Mouse (Mus musculus): ENCODE data around the gene Zfp706. TPM values are rescaled to one million over a fixed set of nuclear protein-coding genes. Genes with fewer than 3 reads are reported as not detected.
A peak's percentile ranks its signal among the peaks of the same experiment; 100 is the strongest.

Gene Zfp706
- polyA plus RNA-seq, 1 experiment: 245 TPM

DNA sequence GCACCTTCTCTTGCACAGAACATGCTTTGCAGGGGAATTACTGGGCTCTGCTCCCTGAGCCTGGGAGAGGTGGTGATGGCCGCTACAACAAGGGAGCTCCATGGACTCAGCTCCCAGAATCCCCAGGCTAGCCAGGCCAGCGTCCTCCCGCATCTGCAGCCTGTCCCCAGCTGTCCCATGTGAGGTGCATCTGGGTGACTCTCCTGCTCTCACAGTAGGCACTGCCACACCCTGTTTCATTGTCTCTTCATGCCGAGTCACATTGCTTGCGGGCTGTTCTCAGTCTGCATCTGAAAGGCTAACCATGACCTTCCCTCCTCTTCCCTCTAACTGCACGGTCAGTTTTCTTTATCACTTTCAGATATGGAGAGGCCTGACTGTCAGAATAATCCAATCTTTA is 34.3 kb downstream of the Zfp706 start:
- Histone ChIP-seq H3K27me3 (ENCODE audit: control insufficient read depth, insufficient read depth, low read length, poor library complexity, severe bottlenecking) (no peaks in the 10 kb centered on the region), H3K4me3 (ENCODE audit: low read depth, low read length) (no peak overlapping the region), H3K9me3 (replicated peaks; ENCODE audit: control insufficient read depth, insufficient read depth, low read length, poor library complexity, severe bottlenecking) (no peaks in the 10 kb centered on the region), H3K4me1 (ENCODE audit: control insufficient read depth, insufficient read depth, low read length) (peaks cover 7% of the 10 kb centered on the region), H3K9ac (ENCODE audit: low read depth, poor library complexity, severe bottlenecking) (no peak overlapping the region), H3K27ac (ENCODE audit: insufficient read depth, low read length) (no peak overlapping the region), H3K36me3 (ENCODE audit: control insufficient read depth, insufficient read depth, low read length, poor library complexity, severe bottlenecking) (no peaks in the 10 kb centered on the region)
- TF ChIP-seq EP300 (IDR thresholded peaks at IDR 0.05; ENCODE audit: insufficient read depth, low read depth, low read length): peak; percentile 92
- no peak for TF ChIP-seq CTCF (IDR thresholded peaks at IDR 0.05; ENCODE audit: low read depth, low read length)
- TF ChIP-seq POLR2A (IDR thresholded peaks at IDR 0.05; ENCODE audit: insufficient read depth, low read length): no peak

DNA sequence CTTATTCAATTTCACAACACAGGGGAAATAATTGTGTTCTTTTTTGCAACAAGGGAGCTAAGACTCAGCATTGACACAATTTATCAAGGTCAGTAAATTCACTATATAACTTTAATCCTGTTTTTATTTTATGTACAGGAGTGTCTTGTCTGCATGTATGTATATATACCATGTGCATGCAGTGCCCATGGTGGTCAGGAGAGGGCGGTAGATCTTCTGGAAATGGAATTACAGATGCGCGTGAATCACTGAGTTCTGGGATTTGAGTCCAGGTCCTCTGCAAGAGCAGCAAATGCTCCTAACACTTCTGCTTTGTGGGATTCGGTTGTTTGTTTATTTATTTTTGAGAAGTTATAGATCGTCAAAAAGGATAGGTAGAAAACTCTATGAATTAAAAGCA is 37.8 kb downstream of the Zfp706 start:
- Histone ChIP-seq H3K36me3 (ENCODE audit: control insufficient read depth, insufficient read depth, low read length, poor library complexity, severe bottlenecking) (no peaks in the 10 kb centered on the region), H3K4me3 (ENCODE audit: low read depth, low read length) (no peak overlapping the region), H3K4me1 (ENCODE audit: control insufficient read depth, insufficient read depth, low read length) (peaks cover 12% of the 10 kb centered on the region), H3K27me3 (ENCODE audit: control insufficient read depth, insufficient read depth, low read length, poor library complexity, severe bottlenecking) (no peaks in the 10 kb centered on the region), H3K9me3 (replicated peaks; ENCODE audit: control insufficient read depth, insufficient read depth, low read length, poor library complexity, severe bottlenecking) (no peaks in the 10 kb centered on the region), H3K27ac (ENCODE audit: insufficient read depth, low read length) (no peak overlapping the region), H3K9ac (ENCODE audit: low read depth, poor library complexity, severe bottlenecking) (no peak overlapping the region)
- no peak for TF ChIP-seq EP300 (IDR thresholded peaks at IDR 0.05; ENCODE audit: insufficient read depth, low read depth, low read length)
- no peak for TF ChIP-seq POLR2A (IDR thresholded peaks at IDR 0.05; ENCODE audit: insufficient read depth, low read length)
- TF ChIP-seq CTCF (IDR thresholded peaks at IDR 0.05; ENCODE audit: low read depth, low read length): peak; percentile 27

DNA sequence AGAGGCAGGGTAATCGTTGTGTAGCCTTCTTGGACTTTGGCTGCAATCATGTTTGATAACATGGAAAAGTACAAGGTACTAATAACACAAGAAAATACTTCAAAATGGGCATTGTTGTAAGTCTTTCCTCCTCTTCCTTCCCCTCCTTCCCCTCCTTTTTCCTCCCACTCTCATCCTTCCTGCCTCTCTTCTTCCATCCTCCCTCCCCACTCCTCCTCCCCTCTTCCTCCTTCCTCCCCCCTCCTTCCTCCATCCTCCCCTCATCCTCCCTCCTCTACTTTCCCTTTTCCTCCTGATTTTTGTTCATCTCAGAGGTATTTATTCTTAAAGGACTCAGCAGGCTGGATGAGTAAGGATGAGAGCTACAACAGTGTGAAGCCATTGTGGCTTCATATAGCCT is 39.3 kb downstream of the Zfp706 start:
- H3K27ac ChIP-seq (ENCODE audit: insufficient read depth, low read length): no peak overlapping the region
- no peak overlapping the region for H3K4me3 ChIP-seq (ENCODE audit: low read depth, low read length)
- no peaks in the 10 kb centered on the region for H3K9me3 ChIP-seq (replicated peaks; ENCODE audit: control insufficient read depth, insufficient read depth, low read length, poor library complexity, severe bottlenecking)
- no peak overlapping the region for H3K9ac ChIP-seq (ENCODE audit: low read depth, poor library complexity, severe bottlenecking)
- H3K27me3 ChIP-seq (ENCODE audit: control insufficient read depth, insufficient read depth, low read length, poor library complexity, severe bottlenecking): no peaks in the 10 kb centered on the region
- H3K36me3 ChIP-seq (ENCODE audit: control insufficient read depth, insufficient read depth, low read length, poor library complexity, severe bottlenecking): no peaks in the 10 kb centered on the region
- TF ChIP-seq EP300 (IDR thresholded peaks at IDR 0.05; ENCODE audit: insufficient read depth, low read depth, low read length) (no peak), POLR2A (IDR thresholded peaks at IDR 0.05; ENCODE audit: insufficient read depth, low read length) (no peak), CTCF (IDR thresholded peaks at IDR 0.05; ENCODE audit: low read depth, low read length) (no peak)
- H3K4me1 ChIP-seq (ENCODE audit: control insufficient read depth, insufficient read depth, low read length): peaks cover 5% of the 10 kb centered on the region

DNA sequence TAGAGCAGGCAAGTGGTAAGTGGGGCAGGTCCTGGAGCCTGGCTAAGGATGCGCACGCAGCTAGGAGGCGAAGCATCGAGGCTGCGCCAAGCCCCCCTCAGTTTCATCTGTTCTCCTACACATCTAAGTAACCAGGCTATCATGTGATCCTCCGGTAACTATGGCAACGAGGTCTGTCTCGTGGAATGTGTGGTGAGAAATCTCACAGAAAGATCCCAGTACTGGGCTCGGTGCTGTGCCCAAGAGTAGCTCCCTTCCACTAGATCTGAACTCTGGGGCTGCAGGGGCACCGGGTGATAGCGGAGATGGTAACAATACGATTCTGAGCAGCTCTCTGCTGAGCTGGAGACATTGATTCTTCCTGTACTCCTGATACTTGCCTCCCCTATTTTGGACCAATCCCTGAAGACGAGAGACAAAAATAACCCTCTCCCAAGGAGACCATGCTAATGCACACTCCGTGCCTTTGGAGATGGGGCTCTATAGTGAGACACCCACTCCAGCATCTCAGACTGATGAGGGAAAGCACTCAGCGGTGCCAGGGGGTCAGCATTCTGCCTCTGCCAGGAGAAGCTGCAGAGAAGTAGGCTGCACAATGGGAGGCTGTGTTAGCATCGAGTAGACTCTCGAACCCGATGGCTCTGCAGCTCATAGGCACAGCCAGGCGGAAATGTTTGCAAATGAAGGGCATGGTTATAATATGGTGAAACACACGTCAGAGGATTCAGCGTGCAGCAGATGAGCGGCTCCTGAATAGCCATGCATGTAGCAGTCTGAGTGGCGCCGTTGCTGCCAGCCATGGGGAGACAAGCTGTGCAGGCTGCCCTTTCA is 40.0 kb downstream of the Zfp706 start:
- Histone ChIP-seq H3K36me3 (ENCODE audit: control insufficient read depth, insufficient read depth, low read length, poor library complexity, severe bottlenecking) (no peaks in the 10 kb centered on the region), H3K27ac (ENCODE audit: insufficient read depth, low read length) (no peak overlapping the region), H3K4me1 (ENCODE audit: control insufficient read depth, insufficient read depth, low read length) (peaks cover 5% of the 10 kb centered on the region), H3K27me3 (ENCODE audit: control insufficient read depth, insufficient read depth, low read length, poor library complexity, severe bottlenecking) (no peaks in the 10 kb centered on the region), H3K9me3 (replicated peaks; ENCODE audit: control insufficient read depth, insufficient read depth, low read length, poor library complexity, severe bottlenecking) (no peaks in the 10 kb centered on the region), H3K4me3 (ENCODE audit: low read depth, low read length) (no peak overlapping the region), H3K9ac (ENCODE audit: low read depth, poor library complexity, severe bottlenecking) (no peak overlapping the region)
- no peak for TF ChIP-seq EP300 (IDR thresholded peaks at IDR 0.05; ENCODE audit: insufficient read depth, low read depth, low read length)

DNA sequence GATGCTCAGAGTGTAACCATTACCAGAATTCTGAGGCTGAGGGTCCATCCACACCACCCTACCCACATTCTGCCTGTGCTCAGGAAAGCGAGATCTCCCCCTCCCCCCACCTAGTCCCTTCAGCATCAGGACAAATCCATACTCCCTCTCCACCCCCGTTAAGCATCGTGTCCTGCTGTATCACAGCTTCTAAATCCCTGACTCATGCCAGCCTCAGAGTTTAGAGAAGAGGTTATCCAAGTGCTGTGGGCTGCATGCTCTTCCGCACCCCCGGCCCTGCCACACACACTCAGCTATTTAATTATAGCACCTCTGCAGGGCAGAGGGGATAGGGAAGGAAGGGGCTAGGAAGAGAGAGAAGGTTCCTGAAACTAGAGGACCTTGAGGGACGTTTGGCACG is 40.6 kb downstream of the Zfp706 start:
- no peaks in the 10 kb centered on the region for H3K9me3 ChIP-seq (replicated peaks; ENCODE audit: control insufficient read depth, insufficient read depth, low read length, poor library complexity, severe bottlenecking)
- no peak overlapping the region for H3K4me3 ChIP-seq (ENCODE audit: low read depth, low read length)
- no peak for TF ChIP-seq CTCF (IDR thresholded peaks at IDR 0.05; ENCODE audit: low read depth, low read length)
- no peak for TF ChIP-seq POLR2A (IDR thresholded peaks at IDR 0.05; ENCODE audit: insufficient read depth, low read length)
- no peaks in the 10 kb centered on the region for H3K36me3 ChIP-seq (ENCODE audit: control insufficient read depth, insufficient read depth, low read length, poor library complexity, severe bottlenecking)
- no peaks in the 10 kb centered on the region for H3K27me3 ChIP-seq (ENCODE audit: control insufficient read depth, insufficient read depth, low read length, poor library complexity, severe bottlenecking)
- no peak overlapping the region for H3K27ac ChIP-seq (ENCODE audit: insufficient read depth, low read length)
- H3K9ac ChIP-seq (ENCODE audit: low read depth, poor library complexity, severe bottlenecking): no peak overlapping the region
- peaks cover 5% of the 10 kb centered on the region for H3K4me1 ChIP-seq (ENCODE audit: control insufficient read depth, insufficient read depth, low read length)

DNA sequence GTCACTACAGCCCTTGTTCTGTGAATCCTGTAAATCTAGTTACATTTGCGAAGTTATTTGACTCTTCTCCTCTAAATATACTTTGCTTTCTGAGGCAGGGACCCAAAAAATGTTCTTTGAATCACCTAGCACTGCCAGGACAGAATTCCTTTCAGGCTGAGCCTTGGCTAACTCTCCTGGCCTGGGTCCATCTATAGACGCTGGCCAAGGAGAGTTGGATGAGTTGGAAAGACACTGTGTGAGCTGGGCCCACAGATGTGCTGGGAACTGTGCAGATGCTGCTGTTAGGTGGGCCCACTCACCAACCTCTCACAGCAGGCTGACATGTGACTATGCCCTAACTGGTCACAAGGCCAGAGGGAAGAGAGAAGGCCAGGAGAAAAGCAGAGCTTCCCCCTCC is 41.1 kb downstream of the Zfp706 start:
- no peaks in the 10 kb centered on the region for H3K36me3 ChIP-seq (ENCODE audit: control insufficient read depth, insufficient read depth, low read length, poor library complexity, severe bottlenecking)
- peaks cover 5% of the 10 kb centered on the region for H3K4me1 ChIP-seq (ENCODE audit: control insufficient read depth, insufficient read depth, low read length)
- TF ChIP-seq EP300 (IDR thresholded peaks at IDR 0.05; ENCODE audit: insufficient read depth, low read depth, low read length): no peak
- TF ChIP-seq POLR2A (IDR thresholded peaks at IDR 0.05; ENCODE audit: insufficient read depth, low read length): no peak
- no peak for TF ChIP-seq CTCF (IDR thresholded peaks at IDR 0.05; ENCODE audit: low read depth, low read length)
- H3K27me3 ChIP-seq (ENCODE audit: control insufficient read depth, insufficient read depth, low read length, poor library complexity, severe bottlenecking): no peaks in the 10 kb centered on the region
- H3K4me3 ChIP-seq (ENCODE audit: low read depth, low read length): no peak overlapping the region
- no peak overlapping the region for H3K27ac ChIP-seq (ENCODE audit: insufficient read depth, low read length)
- H3K9me3 ChIP-seq (replicated peaks; ENCODE audit: control insufficient read depth, insufficient read depth, low read length, poor library complexity, severe bottlenecking): peaks cover 4% of the 10 kb centered on the region; the same call in 1 of the 2 replicates
- no peak overlapping the region for H3K9ac ChIP-seq (ENCODE audit: low read depth, poor library complexity, severe bottlenecking)

Measured in ES-Bruce4 (cell line).